Mouse (Mus musculus) CH12.LX (cell line): ENCODE results near the gene Hoxa7. TPM values are rescaled to one million over a fixed set of nuclear protein-coding genes. Genes with fewer than 3 reads are reported as not detected.

Experiments
- DNase-seq: peaks from one replicate; pipeline ENCODE4 v3.0.0-alpha.2; 2013; ENCODE audit errors: extremely low read depth
- H3K27ac ChIP-seq: 2 replicates; pipeline ENCODE4 v1.5.1; 2012; ENCODE audit warnings: low read depth, mild to moderate bottlenecking, control low read depth, moderate library complexity; ENCODE audit not compliant: insufficient read depth
- H3K27me3 ChIP-seq: replicated peaks from 2 replicates; pipeline ENCODE3; 2012; ENCODE audit warnings: inconsistent platforms
- H3K36me3 ChIP-seq, 2 experiments: replicated peaks in 1 of 2; 2 replicates each; pipeline versions ENCODE3 to v1.6.1; 2012; ENCODE audit warnings: inconsistent platforms in 1 of 2, low read length in 1 of 2, mild to moderate bottlenecking in 1 of 2, mixed read lengths in 1 of 2, moderate library complexity in 1 of 2; ENCODE audit not compliant: control insufficient read depth in 1 of 2, insufficient read depth in 1 of 2
- H3K4me1 ChIP-seq, 2 experiments: 2 replicates each; pipeline ENCODE4 v1.6.1; 2012; ENCODE audit warnings: inconsistent platforms in 1 of 2, moderate library complexity in 1 of 2; ENCODE audit not compliant: insufficient read depth in 2 of 2, control insufficient read depth in 1 of 2
- H3K4me2 ChIP-seq: 2 replicates; pipeline ENCODE4 v1.6.1; 2012; ENCODE audit warnings: low read depth, mild to moderate bottlenecking, control low read depth; ENCODE audit not compliant: poor library complexity, insufficient read depth, severe bottlenecking
- H3K4me3 ChIP-seq, 3 experiments: fragments of 150-350 bp in 1 of 3; sonication (generic) in 1 of 3; replicated peaks in 1 of 3; 2 replicates each; pipeline versions ENCODE3 to v1.5.1; 2011 to 2012; ENCODE audit warnings: low read depth in 2 of 3, low read length in 2 of 3, mild to moderate bottlenecking in 2 of 3, moderate library complexity in 2 of 3, control low read depth in 1 of 3, improper control_type of control experiment in 1 of 3, inconsistent platforms in 1 of 3, mixed read lengths in 1 of 3; ENCODE audit not compliant: poor library complexity in 1 of 3
- H3K79me2 ChIP-seq: replicated peaks from 2 replicates; pipeline ENCODE4 v1.6.1; 2012; ENCODE audit warnings: mild to moderate bottlenecking, moderate library complexity; ENCODE audit not compliant: control insufficient read depth, poor library complexity, insufficient read depth, severe bottlenecking; ENCODE audit errors: extremely low read depth
- H3K9ac ChIP-seq: 2 replicates; pipeline ENCODE4 v1.6.1; 2012; ENCODE audit warnings: low read depth, mild to moderate bottlenecking, control low read depth, moderate library complexity; ENCODE audit not compliant: insufficient read depth
- H3K9me3 ChIP-seq: replicated peaks from 2 replicates; pipeline ENCODE3; 2012; ENCODE audit warnings: low read length, inconsistent platforms, mixed read lengths
- BHLHE40 ChIP-seq: IDR thresholded peaks from 2 replicates; pipeline ENCODE4 v1.6.1; 2011; ENCODE audit warnings: mild to moderate bottlenecking, low read depth, low read length, improper control_type of control experiment
- CHD2 ChIP-seq: IDR thresholded peaks from 2 replicates; pipeline ENCODE4 v1.6.1; 2011; ENCODE audit warnings: low read length, improper control_type of control experiment
- CTCF ChIP-seq, 2 experiments: IDR thresholded peaks in 1 of 2; conservative IDR thresholded peaks in 1 of 2; 2 replicates each; pipeline ENCODE4 v1.5.1; 2011 to 2012; ENCODE audit warnings: low read depth in 2 of 2, low read length in 2 of 2, improper control_type of control experiment in 1 of 2, inconsistent platforms in 1 of 2, mild to moderate bottlenecking in 1 of 2, moderate library complexity in 1 of 2
- GABPA ChIP-seq: IDR thresholded peaks from 2 replicates; pipeline ENCODE4 v1.6.1; 2012; ENCODE audit warnings: low read depth, low read length, improper control_type of control experiment, inconsistent platforms; ENCODE audit not compliant: insufficient replicate concordance
- IRF4 ChIP-seq: IDR thresholded peaks from 2 replicates; pipeline ENCODE4 v1.6.1; 2014; ENCODE audit warnings: low read depth, mild to moderate bottlenecking, inconsistent platforms, low read length, improper control_type of control experiment
- JUND ChIP-seq: conservative IDR thresholded peaks from 2 replicates; pipeline ENCODE4 v1.6.1; 2011; ENCODE audit warnings: low read depth, low read length, improper control_type of control experiment
- KAT2A ChIP-seq: IDR thresholded peaks from 2 replicates; pipeline ENCODE4 v1.6.1; 2012; ENCODE audit warnings: low read length, improper control_type of control experiment, inconsistent platforms; ENCODE audit not compliant: insufficient replicate concordance
- MAZ ChIP-seq: IDR thresholded peaks from 2 replicates; pipeline ENCODE4 v1.6.1; 2012; ENCODE audit warnings: low read depth, mild to moderate bottlenecking, inconsistent platforms, low read length, improper control_type of control experiment, moderate library complexity
- MYC ChIP-seq: IDR thresholded peaks from 2 replicates; pipeline ENCODE4 v1.6.1; 2011; ENCODE audit warnings: low read depth, mild to moderate bottlenecking, improper control_type of control experiment, low read length
- NRF1 ChIP-seq: IDR thresholded peaks from 2 replicates; pipeline ENCODE4 v1.6.1; 2014; ENCODE audit warnings: low read depth, mild to moderate bottlenecking, inconsistent platforms, low read length, improper control_type of control experiment, moderate library complexity
- PAX5 ChIP-seq: IDR thresholded peaks from 2 replicates; pipeline ENCODE4 v1.6.1; 2012; ENCODE audit warnings: low read length, inconsistent platforms, mixed read lengths
- RAD21 ChIP-seq: IDR thresholded peaks from 2 replicates; pipeline ENCODE4 v1.6.1; 2011; ENCODE audit warnings: low read depth, mild to moderate bottlenecking, low read length, improper control_type of control experiment, moderate library complexity
- RCOR1 ChIP-seq: conservative IDR thresholded peaks from 2 replicates; pipeline ENCODE4 v1.6.1; 2012; ENCODE audit warnings: low read depth, mild to moderate bottlenecking, inconsistent platforms, low read length, improper control_type of control experiment
- SIN3A ChIP-seq: IDR thresholded peaks from 2 replicates; pipeline ENCODE4 v1.6.1; 2012; ENCODE audit warnings: low read length, improper control_type of control experiment, inconsistent platforms
- TCF12 ChIP-seq: IDR thresholded peaks from 2 replicates; pipeline ENCODE4 v1.6.1; 2014; ENCODE audit warnings: low read depth, mild to moderate bottlenecking, inconsistent platforms, low read length, improper control_type of control experiment
- USF1 ChIP-seq: IDR thresholded peaks from 2 replicates; pipeline ENCODE4 v1.6.1; 2014; ENCODE audit warnings: low read depth, mild to moderate bottlenecking, inconsistent platforms, low read length, improper control_type of control experiment
- USF2 ChIP-seq: conservative IDR thresholded peaks from 2 replicates; pipeline ENCODE4 v1.6.1; 2011; ENCODE audit warnings: low read depth, low read length, improper control_type of control experiment
- ZC3H11A ChIP-seq: IDR thresholded peaks from 2 replicates; pipeline ENCODE4 v1.6.1; 2012; ENCODE audit warnings: low read depth, mild to moderate bottlenecking, inconsistent platforms, low read length, improper control_type of control experiment
- ZKSCAN1 ChIP-seq: IDR thresholded peaks from 2 replicates; pipeline ENCODE4 v1.6.1; 2012; ENCODE audit warnings: low read depth, inconsistent platforms, low read length, improper control_type of control experiment, borderline replicate concordance
- ZNF384 ChIP-seq: IDR thresholded peaks from 2 replicates; pipeline ENCODE4 v1.6.1; 2012; ENCODE audit warnings: low read depth, low read length, improper control_type of control experiment, inconsistent platforms
- dilution Hi-C: fragments of 300-500 bp; cut with MboI; formaldehyde crosslinking; loops from 2 replicates; pipeline ENCODE4 v1.14.3; 2020; ENCODE audit warnings: low sequenced_read_pairs; ENCODE audit not compliant: extremely low pct_unique_long_range_greater_than_20kb, extremely low pct_ligation_motif_present
- in situ Hi-C: fragments of 300-500 bp; cut with MboI; formaldehyde crosslinking; loops from 3 replicates; pipeline ENCODE4 v1.14.3; 2019; ENCODE audit warnings: low sequenced_read_pairs, low pct_ligation_motif_present, low pct_unique_long_range_greater_than_20kb, mixed read lengths
- polyA plus RNA-seq: library from polyadenylated mRNA; unstranded; fragments of >175 nt; gene quantifications from 2 replicates; pipeline ENCODE4 v1.2.1, GENCODE M21; 2012; ENCODE audit warnings: low read depth; ENCODE audit not compliant: insufficient read length
- total RNA-seq, 2 experiments: library from RNA; depleted of rRNA; stranded (reverse); fragments of 300-350 nt in 1 of 2; fragments of >200 nt in 1 of 2; gene quantifications; 2 replicates each; pipeline ENCODE4 v1.2.3; 2012 to 2014

The Hoxa7 gene
- total and polyA plus RNA-seq, 3 experiments = 1.0 to 1.4 (median 1.1) TPM

DNA sequence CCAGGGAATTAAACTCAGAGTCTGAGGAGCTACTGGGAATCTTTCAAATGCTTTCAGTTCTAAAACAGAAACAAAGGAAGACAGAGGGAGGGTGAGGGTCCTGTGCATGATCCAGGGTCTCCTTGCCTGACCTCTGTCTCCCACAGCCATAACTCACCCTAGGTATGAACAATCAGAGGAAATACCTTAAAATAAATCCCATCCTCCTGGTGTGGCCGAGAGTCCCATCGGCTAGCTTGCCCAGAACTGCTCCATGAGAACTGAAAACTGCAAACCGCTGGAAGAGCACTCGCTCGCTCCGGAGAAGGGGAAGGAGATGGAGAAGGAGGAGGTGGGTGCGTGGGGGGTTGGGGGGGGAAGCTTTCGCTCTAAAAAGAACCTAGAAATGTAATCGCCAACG, 42.0 kb downstream of the Hoxa7 start:
- H3K27ac ChIP-seq = no peak overlapping the region
- no peak overlapping the region for H3K9ac ChIP-seq
- dilution Hi-C loops = no loop called here
- H3K79me2 ChIP-seq = no peaks in the 10 kb centered on the region
- no peak overlapping the region for H3K4me2 ChIP-seq
- TF ChIP-seq KAT2A = no peak
- no peak for TF ChIP-seq GABPA
- no peak for TF ChIP-seq BHLHE40
- TF ChIP-seq ZNF384 = no peak
- no peak for TF ChIP-seq JUND
- TF ChIP-seq PAX5 = no peak
- TF ChIP-seq NRF1 = no peak
- no peak for TF ChIP-seq CHD2
- TF ChIP-seq, all 38 proteins: peak for 0
- Histone ChIP-seq H3K27me3 (no peaks in the 10 kb centered on the region), H3K9me3 (peaks cover 5% of the 10 kb centered on the region), H3K36me3 (no peaks in the 10 kb centered on the region), H3K4me3 (no peak overlapping the region), H3K4me1 (no peaks in the 10 kb centered on the region)
- no peak for DNase-seq
- in situ Hi-C loops = no loop called here

DNA sequence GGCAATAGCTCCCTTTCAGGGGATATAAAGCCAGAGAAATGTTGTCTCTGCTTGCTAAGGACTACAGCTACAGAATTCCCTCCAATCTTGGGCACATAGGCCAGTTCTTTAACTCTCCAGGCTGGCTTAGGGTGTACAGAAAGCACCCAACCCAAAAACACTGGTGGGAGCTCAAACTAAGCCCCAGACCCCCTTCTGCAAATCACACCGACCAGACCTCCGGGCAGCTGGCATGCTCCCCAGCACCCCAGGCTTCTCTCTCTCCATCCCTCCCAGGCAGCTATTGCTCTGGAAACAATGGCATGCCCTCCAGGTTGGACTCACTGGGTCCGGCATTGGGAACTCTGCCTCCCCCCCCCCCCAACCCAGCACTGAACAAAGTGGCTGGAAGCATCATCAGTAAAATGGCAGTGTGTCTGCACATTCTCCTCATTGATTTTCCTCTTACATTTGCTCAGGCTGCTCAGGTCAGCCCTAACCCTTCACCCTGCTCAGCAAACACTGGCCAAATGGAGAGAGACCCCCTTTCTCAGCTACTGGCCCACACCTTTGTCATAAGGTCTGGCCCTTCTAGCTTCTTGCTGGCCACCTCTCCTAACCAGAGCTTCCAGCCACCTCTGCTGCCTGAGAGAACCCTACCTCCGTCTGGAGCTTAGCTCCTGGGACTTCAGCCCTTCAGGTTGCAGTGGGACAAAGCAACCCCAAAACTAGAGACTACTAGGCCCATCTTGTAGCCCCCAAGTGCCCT, 42.6 kb downstream of the Hoxa7 start:
- Histone ChIP-seq H3K9me3 (peaks cover 5% of the 10 kb centered on the region), H3K79me2 (no peaks in the 10 kb centered on the region), H3K4me1 (no peaks in the 10 kb centered on the region), H3K27ac (no peak overlapping the region), H3K4me3 (no peak overlapping the region), H3K36me3 (no peaks in the 10 kb centered on the region), H3K9ac (no peak overlapping the region), H3K27me3 (no peaks in the 10 kb centered on the region), H3K4me2 (no peak overlapping the region)
- DNase-seq = no peak
- dilution Hi-C loops = no loop called here
- in situ Hi-C loops = no loop called here
- TF ChIP-seq SIN3A (no peak), GABPA (no peak), RCOR1 (no peak), RAD21 (no peak), CTCF (conservative IDR thresholded peaks at IDR 0.05 in 1 of 2, IDR thresholded peaks at IDR 0.05 in 1 of 2; ENCODE audit: low read depth in 2 of 2, low read length in 2 of 2) (no peak), TCF12 (no peak), USF1 (no peak), IRF4 (no peak), ZKSCAN1 (no peak), MYC (no peak), USF2 (no peak), ZC3H11A (no peak), BHLHE40 (no peak), MAZ (no peak)
